Mouse (Mus musculus) kidney, postnatal 36 days (tissue): ENCODE results near the gene Gucy2d.
A peak's percentile ranks its signal among the peaks of the same experiment; 100 is the strongest.

Experiments
- DNase-seq, 2 experiments: peaks; one replicate each; pipeline ENCODE4 v3.0.0; 2021 to 2022; ENCODE audit warnings: mixed read lengths in 2 of 2

Gene Gucy2d

DNA sequence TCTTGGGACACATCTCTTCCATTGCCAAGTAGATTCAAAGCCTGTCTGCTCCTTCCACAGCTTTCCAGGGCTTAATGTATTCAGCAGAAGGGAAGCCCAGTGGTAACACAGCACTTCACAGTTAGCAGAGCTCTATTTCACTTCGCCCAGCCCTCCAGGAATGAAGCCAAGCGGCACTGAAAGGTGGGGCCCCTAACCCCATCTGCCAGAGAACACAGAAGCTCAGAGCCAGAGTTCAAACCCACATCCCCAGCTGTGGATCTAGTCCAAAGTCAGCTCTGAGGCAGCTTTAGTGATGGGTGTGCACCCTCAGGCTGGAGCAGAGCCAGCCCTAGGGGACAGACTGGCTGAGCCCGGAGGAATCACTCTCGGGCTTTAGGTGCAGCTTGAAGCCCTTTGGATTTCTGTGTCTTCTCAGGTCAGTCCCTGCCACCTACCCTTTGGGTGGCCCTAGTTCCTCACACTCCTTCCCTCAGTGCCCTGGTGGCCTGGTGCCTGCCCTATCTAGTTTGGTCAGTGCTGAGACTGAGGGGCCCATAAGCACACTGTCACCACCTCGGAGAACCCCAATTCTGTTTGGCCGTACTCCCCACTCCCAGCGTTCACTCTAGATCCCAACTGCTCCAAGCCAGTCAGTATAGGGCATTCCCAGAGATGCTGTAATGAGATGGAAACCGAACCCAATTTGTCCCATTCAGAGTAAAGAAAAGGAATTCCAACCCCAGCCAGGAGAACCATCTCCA lies 83.0 kb downstream of the Gucy2d start:
- peak; percentile 73 to 82 for DNase-seq

DNA sequence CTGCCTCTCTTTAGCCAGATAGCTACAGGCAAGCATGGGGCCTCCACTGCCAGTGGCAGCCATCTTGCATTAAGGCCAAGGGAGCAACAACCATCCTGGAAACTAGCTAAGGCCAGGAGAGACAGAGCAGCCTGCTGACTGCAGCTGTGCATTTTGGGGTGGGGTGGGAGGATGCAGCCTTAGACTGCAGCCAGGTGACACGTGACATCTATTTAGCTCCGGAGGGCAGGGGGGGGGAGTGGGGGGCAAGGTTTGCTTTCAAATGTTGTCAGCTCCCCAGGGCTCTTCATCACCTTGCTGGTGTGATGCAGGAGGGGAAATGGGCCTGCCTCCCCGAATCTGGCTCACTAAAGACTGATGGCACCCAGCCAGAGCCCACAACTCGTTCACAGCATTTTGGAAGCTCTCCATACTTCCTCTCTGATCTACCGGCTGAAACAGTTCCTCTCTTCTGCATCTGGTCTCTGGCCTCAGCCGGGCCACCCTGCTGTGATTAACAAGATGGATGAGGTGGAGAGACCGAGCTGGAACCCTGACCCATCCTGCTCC lies 83.7 kb downstream of the Gucy2d start:
- DNase-seq: peak; percentile 61 to 79

DNA sequence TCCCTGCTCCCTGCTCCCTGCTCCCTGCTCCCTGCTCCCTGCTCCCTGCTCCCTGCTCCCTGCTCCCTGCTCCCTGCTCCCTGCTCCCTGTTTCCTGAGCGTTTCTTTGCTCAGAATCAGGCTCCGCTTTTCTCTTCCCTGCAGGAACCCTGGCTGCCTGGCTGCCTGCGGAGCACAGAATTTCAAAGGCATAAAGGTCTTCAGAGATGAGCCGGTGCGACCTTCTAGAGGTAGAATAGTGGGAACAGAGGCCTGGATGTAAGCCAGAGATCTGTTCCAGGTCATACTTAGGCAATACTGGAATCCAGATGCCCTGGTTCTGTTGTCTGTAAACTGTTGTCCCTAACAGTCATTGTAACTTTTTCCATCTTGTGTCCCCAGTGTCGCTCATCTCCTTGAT lies 84.2 kb downstream of the Gucy2d start:
- DNase-seq: peak in 1 of 2 experiments; percentile 40

DNA sequence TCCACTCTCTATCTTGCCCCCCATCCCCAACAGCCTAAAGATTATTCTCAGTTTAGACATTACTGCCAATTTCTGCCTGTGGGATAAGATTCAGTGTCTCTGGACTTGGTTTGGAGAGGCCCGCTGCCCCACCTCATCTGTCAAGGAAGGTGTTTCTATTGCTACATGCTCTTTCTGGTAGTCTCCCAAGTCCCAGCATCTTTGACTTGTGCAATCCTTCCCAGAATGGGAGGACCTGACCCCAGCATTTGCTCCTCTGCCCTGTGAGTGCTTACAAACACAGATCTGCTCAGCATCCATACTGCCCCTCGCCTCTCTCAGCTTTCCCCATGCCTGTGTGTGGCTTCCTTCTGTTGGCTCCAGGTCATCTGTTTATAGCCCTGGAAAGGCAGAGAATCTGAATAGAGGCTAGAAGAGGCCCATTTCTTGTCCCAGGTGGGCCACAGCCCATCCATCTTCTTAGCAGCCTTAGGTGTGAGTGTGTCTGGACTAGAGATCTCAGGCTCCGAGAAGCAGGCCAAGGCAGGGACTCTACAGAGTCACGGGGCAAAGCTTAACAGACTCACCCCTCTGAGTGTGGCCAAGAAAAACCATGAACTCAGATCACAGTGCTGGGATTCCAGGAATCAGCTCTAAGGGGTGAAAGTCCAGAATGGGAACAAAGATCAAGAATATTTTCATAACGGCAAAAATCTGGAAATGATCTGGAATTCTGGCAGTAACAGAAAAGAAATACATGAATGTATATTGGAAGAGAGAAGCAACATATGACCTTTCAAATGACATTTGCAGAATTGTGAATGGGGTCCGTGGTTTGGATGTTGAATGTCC lies 84.9 kb downstream of the Gucy2d start:
- DNase-seq: peak; percentile 45 to 60
